Mouse (Mus musculus) myocyte (in vitro differentiated cells): ENCODE results near the gene Shisal2a.

ENCODE experiments used
- E2F4 ChIP-seq: IDR thresholded peaks from one replicate; pipeline ENCODE4 v1.6.1; 2011; ENCODE audit warnings: mild to moderate bottlenecking, control low read depth, moderate library complexity; ENCODE audit not compliant: insufficient read depth
- MAX ChIP-seq: IDR thresholded peaks from one replicate; pipeline ENCODE4 v1.6.1; 2011; ENCODE audit warnings: low read depth, mild to moderate bottlenecking, control low read depth
- MYOG ChIP-seq, 3 experiments: IDR thresholded peaks; one replicate each; pipeline ENCODE4 v1.6.1; 2011; ENCODE audit warnings: control low read depth in 2 of 3, low read depth in 2 of 3, mild to moderate bottlenecking in 2 of 3; ENCODE audit not compliant: insufficient read length in 2 of 3, control insufficient read depth in 1 of 3, insufficient read depth in 1 of 3
- POLR2A ChIP-seq: IDR thresholded peaks from one replicate; pipeline ENCODE4 v1.6.1; 2011; ENCODE audit warnings: low read depth, mild to moderate bottlenecking, control low read depth, moderate library complexity; ENCODE audit not compliant: insufficient read length
- POLR2AphosphoS2 ChIP-seq: IDR thresholded peaks from one replicate; pipeline ENCODE4 v1.6.1; 2011; ENCODE audit warnings: low read depth, control low read depth; ENCODE audit not compliant: insufficient read length
- SRF ChIP-seq: IDR thresholded peaks from one replicate; pipeline ENCODE4 v1.6.1; 2011; ENCODE audit warnings: low read depth; ENCODE audit not compliant: control insufficient read depth, insufficient read length
- TCF12 ChIP-seq: IDR thresholded peaks from one replicate; pipeline ENCODE4 v1.6.1; 2011; ENCODE audit warnings: mild to moderate bottlenecking, control low read depth; ENCODE audit not compliant: poor library complexity, insufficient read depth, severe bottlenecking
- TCF3 ChIP-seq: IDR thresholded peaks from one replicate; pipeline ENCODE4 v1.6.1; 2011; ENCODE audit warnings: low read depth, control low read depth; ENCODE audit not compliant: insufficient read length
- USF1 ChIP-seq: IDR thresholded peaks from one replicate; pipeline ENCODE4 v1.6.1; 2011; ENCODE audit warnings: low read depth, mild to moderate bottlenecking, control low read depth, moderate library complexity

- no peak for TF ChIP-seq E2F4
- TF ChIP-seq USF1, result no peak
- no peak for TF ChIP-seq MYOG (IDR thresholded peaks at IDR 0.05; ENCODE audit: control insufficient read depth in 1 of 3, insufficient read depth in 1 of 3, insufficient read length in 2 of 3, low read depth in 2 of 3)
- no peak for TF ChIP-seq TCF12
- no peak for TF ChIP-seq MAX
- TF ChIP-seq POLR2A, result no peak
- TF ChIP-seq POLR2AphosphoS2, result no peak
- TF ChIP-seq SRF, result no peak
- no peak for TF ChIP-seq TCF3
Observed at GRCm38 (mm10) chr4:108371421-108371820, 11.7 kb downstream of the Shisal2a start.
